ENCODE assay signal across 8 mouse cellular contexts in genomic region chr6:97353933-97354332, GRCm38 (mm10).
A peak's percentile ranks its signal among the peaks of the same experiment; 100 is the strongest.
DNase-seq lines count a peak whose midpoint lies in the region; ATAC-seq and TF ChIP-seq lines count a peak whose summit lies in the region.

No protein-coding gene starts in this region.

- ATAC-seq in heart, embryonic 16.5 days (replicated peaks; ENCODE audit: extremely low read depth, insufficient read depth, low FRiP score): 0 out of 2 replicates have a peak, but pooled peaks have one; percentile 68
- no peak for ATAC-seq in limb, embryonic 14.5 days (ENCODE audit: low FRiP score, low read depth)
- ATAC-seq in neural tube, embryonic 12.5 days (ENCODE audit: low FRiP score, low read depth): peak; percentile 51; the same call in 1 of the 2 replicates

- no peaks in the 10 kb centered on the region for H3K36me3 ChIP-seq in heart, embryonic 16.5 days (ENCODE audit: control insufficient read depth, insufficient read depth)
- H3K36me3 ChIP-seq in embryonic facial prominence, embryonic 10.5 days (replicated peaks): no peaks in the 10 kb centered on the region
- no peaks in the 10 kb centered on the region for H3K36me3 ChIP-seq in limb, embryonic 14.5 days (ENCODE audit: control insufficient read depth, insufficient read depth, low read length)
- H3K36me3 ChIP-seq in neural tube, embryonic 12.5 days: peaks cover 2% of the 10 kb centered on the region; the same call in 1 of the 2 replicates

- peaks cover 35% of the 10 kb centered on the region for H3K4me1 ChIP-seq in heart, embryonic 16.5 days (ENCODE audit: control insufficient read depth, insufficient read depth, low read length)
- H3K4me1 ChIP-seq in embryonic facial prominence, embryonic 10.5 days: peaks cover 76% of the 10 kb centered on the region
- H3K4me1 ChIP-seq in limb, embryonic 14.5 days (ENCODE audit: control insufficient read depth, insufficient read depth, low read length): peaks cover 22% of the 10 kb centered on the region
- peaks cover 27% of the 10 kb centered on the region for H3K4me1 ChIP-seq in neural tube, embryonic 12.5 days

- H3K9ac ChIP-seq in heart, embryonic 16.5 days (ENCODE audit: low read length): peak overlapping the region; percentile 38
- H3K9ac ChIP-seq in limb, embryonic 14.5 days (ENCODE audit: low read depth, low read length, severe bottlenecking): no peak overlapping the region
- no peak overlapping the region for H3K9ac ChIP-seq in neural tube, embryonic 12.5 days

- no peak for DNase-seq in heart, adult 18-20 months
- DNase-seq in embryonic facial prominence, embryonic 10.5 days (ENCODE audit: low spot score): peak; percentile 66
- no peak for DNase-seq in limb, embryonic 14.5 days (ENCODE audit: low spot score)
- no peak for DNase-seq in gastrocnemius, postnatal 4 days (ENCODE audit: low spot score in 2 of 2)
- DNase-seq in c-Kit-positive CD71-positive TER-119-positive erythroid progenitor cells, embryonic 14.5 days (ENCODE audit: low spot score): no peak
- no peak for DNase-seq in left cerebral cortex, adult 8-10 months (ENCODE audit: low spot score in 2 of 2)

- TF ChIP-seq POLR2A in limb, embryonic 14.5 days (IDR thresholded peaks at IDR 0.05; ENCODE audit: borderline replicate concordance, extremely low read depth, insufficient read depth, insufficient read length): no peak

- no peak overlapping the region for H3K27ac ChIP-seq in heart, embryonic 16.5 days (ENCODE audit: low read length)
- peak overlapping the region; percentile 65 for H3K27ac ChIP-seq in embryonic facial prominence, embryonic 10.5 days (replicated peaks)
- no peak overlapping the region for H3K27ac ChIP-seq in limb, embryonic 14.5 days (replicated peaks; ENCODE audit: low read depth, low read length)
- H3K27ac ChIP-seq in neural tube, embryonic 12.5 days: no peak overlapping the region

- peak overlapping the region; percentile 50 for H3K4me2 ChIP-seq in heart, embryonic 16.5 days (ENCODE audit: low read depth, low read length)
- peak overlapping the region; percentile 18; the same call in 1 of the 2 replicates for H3K4me2 ChIP-seq in limb, embryonic 14.5 days (replicated peaks; ENCODE audit: low read depth, low read length, severe bottlenecking)
- peak overlapping the region; percentile 42 for H3K4me2 ChIP-seq in neural tube, embryonic 12.5 days (replicated peaks)

- 12% methylated on average over 5 of the region's 5 CpGs for WGBS in heart, embryonic 16.5 days
- 4% methylated on average over 5 of the region's 5 CpGs for WGBS in embryonic facial prominence, embryonic 10.5 days
- 15% methylated on average over 5 of the region's 5 CpGs for WGBS in limb, embryonic 14.5 days
- WGBS in neural tube, embryonic 12.5 days: 4% methylated on average over 5 of the region's 5 CpGs

- H3K27me3 ChIP-seq in heart, embryonic 16.5 days (ENCODE audit: control insufficient read depth, insufficient read depth, low read length): no peaks in the 10 kb centered on the region
- peaks cover 9% of the 10 kb centered on the region for H3K27me3 ChIP-seq in embryonic facial prominence, embryonic 10.5 days (replicated peaks; ENCODE audit: low read depth, poor library complexity, severe bottlenecking)
- H3K27me3 ChIP-seq in limb, embryonic 14.5 days (ENCODE audit: control insufficient read depth, insufficient read depth, low read length): no peaks in the 10 kb centered on the region
- H3K27me3 ChIP-seq in neural tube, embryonic 12.5 days (replicated peaks): no peaks in the 10 kb centered on the region

- H3K4me3 ChIP-seq in heart, embryonic 16.5 days (ENCODE audit: low read length): peak overlapping the region; percentile 42
- peak overlapping the region; percentile 45 for H3K4me3 ChIP-seq in embryonic facial prominence, embryonic 10.5 days
- peak overlapping the region; percentile 7; the same call in 1 of the 2 replicates for H3K4me3 ChIP-seq in limb, embryonic 14.5 days (replicated peaks; ENCODE audit: low read length)
- H3K4me3 ChIP-seq in neural tube, embryonic 12.5 days: no peak overlapping the region

- no peaks in the 10 kb centered on the region for H3K9me3 ChIP-seq in heart, embryonic 16.5 days (replicated peaks; ENCODE audit: control insufficient read depth, low read length)
- H3K9me3 ChIP-seq in embryonic facial prominence, embryonic 10.5 days: no peaks in the 10 kb centered on the region
- no peaks in the 10 kb centered on the region for H3K9me3 ChIP-seq in limb, embryonic 14.5 days (ENCODE audit: control insufficient read depth, low read length)
- H3K9me3 ChIP-seq in neural tube, embryonic 12.5 days: no peaks in the 10 kb centered on the region
